Mouse (Mus musculus) CD4-positive helper T cell, adult 2 months (primary cell): Measurements from ENCODE around the gene Iglon5.

Experiments used
- DNase-seq: peaks from one replicate; pipeline ENCODE4 v3.0.0-alpha.2; 2012; ENCODE audit warnings: low read depth, missing footprints, low spot score

Gene Iglon5

DNA sequence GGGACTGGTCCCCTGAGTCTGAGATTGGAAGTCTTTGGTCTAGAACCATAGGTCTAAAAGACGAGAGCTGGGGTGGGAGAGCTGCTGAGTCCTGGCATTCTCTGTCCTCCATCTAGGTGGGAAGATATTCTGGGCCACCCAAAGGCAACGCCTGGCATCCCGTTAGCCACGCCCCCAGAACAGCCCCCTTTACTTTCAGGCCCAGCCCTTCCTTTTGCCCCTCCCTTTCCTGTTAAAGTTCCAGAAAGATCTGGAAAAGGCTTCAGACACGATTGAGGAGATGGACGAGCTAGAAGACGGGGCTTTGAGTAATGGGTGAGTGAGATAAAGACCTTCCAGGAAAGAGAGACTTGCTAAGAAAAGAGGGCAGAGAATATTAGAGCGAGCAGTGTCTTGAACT, 62.5 kb downstream of the Iglon5 start, which contains the start of gene Lim2:
Gene Lim2 (plus strand): TSS at position 265 of the 400 bp plus-strand sequence.
- DNase-seq, result no peak

DNA sequence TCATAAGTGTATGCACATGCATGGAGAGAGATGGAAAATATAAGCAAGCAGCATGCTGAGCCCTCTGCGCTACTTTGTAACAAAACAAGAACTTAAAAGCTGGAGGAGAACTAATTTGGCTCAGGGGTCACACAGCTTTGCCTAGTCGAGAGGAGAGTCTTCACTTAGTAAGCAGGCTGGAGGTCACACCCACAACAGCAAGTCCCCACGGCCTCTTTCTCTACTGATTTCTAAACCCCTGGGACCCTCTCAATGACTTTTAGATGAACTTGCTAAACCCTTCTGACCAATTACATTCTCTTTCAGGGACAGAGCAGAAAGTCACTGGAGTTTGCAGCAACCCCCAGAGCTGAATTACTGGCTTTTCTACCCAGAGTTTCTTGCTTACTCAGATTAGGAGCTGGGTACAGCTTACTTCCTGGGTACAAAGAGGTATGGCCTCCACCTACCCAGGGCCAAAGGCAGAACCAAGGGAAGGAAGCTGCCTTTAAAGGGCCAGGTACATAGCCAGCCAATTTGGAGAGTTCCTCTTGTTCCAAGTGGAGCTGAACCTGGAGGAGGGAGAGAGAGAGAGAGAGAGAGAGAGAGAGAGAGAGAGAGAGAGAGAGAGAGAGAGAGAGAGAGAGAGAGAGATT, 65.8 kb downstream of the Iglon5 start:
- peak; percentile 28 for DNase-seq

DNA sequence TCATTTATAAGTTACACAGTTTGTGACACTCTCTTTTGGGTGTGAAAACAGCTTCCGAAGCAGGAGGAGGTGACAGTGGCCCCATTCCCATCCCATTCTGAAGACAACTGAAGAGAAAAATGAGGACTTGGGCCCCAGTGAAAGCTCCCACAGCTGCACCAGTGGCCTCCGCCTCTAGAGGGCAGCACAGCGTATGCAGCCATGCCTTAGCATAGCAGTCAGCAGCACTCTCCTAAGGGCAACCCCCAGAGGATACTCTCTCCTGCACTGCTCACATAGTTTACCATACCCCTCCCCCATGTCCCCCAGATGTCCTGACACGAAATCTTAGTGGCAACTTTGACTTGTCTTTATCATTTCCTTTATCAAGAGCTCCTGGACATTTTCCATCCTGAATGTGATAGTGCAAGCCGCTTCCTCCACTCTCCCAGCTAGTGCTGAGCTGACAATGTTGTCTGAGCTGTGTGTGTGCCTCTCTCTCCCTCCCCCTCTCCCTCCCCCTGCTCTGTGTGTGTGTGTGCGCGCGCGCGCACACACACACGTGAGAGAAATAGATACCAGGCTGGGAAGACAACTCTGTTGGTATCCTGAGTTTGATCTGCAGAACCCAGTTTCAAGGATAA, 66.8 kb downstream of the Iglon5 start:
- peak; percentile 83 for DNase-seq
